Mouse (Mus musculus): ENCODE results near the gene Chchd2.

The Chchd2 gene

GRCm38 (mm10) chr5:129878946-129879345 lies 8.3 kb downstream of the Chchd2 start:
- peak; percentile 35 to 37 for DNase-seq (ENCODE audit: low spot score in 2 of 2)

GRCm38 (mm10) chr5:129877731-129878455 lies 9.4 kb downstream of the Chchd2 start:
- DNase-seq (ENCODE audit: low spot score in 2 of 2), result peak; percentile 36 to 55

GRCm38 (mm10) chr5:129875098-129875497 lies 12.2 kb downstream of the Chchd2 start:
- no peak for DNase-seq (ENCODE audit: low spot score in 2 of 2)

GRCm38 (mm10) chr5:129873942-129874341 lies 13.3 kb downstream of the Chchd2 start:
- no peak for DNase-seq (ENCODE audit: low spot score in 2 of 2)

GRCm38 (mm10) chr5:129871238-129871637 lies 16.0 kb downstream of the Chchd2 start:
- no peak for DNase-seq (ENCODE audit: low spot score in 2 of 2)

- DNase-seq (ENCODE audit: low spot score in 2 of 2), result no peak
These were observed 17.9 kb downstream of the Chchd2 start for GRCm38 (mm10) chr5:129869238-129869995.

- no peak for DNase-seq (ENCODE audit: low spot score in 2 of 2)
These were observed 21.4 kb downstream of the Chchd2 start for GRCm38 (mm10) chr5:129865841-129866240.

- DNase-seq (ENCODE audit: low spot score in 2 of 2), result peak in 1 of 2 experiments; percentile 43
These were observed 22.8 kb downstream of the Chchd2 start for GRCm38 (mm10) chr5:129864467-129864866.

- DNase-seq (ENCODE audit: low spot score in 2 of 2), result no peak
These were observed 24.9 kb downstream of the Chchd2 start for GRCm38 (mm10) chr5:129862325-129862724.

- no peak for DNase-seq (ENCODE audit: low spot score in 2 of 2)
These were observed 30.9 kb downstream of the Chchd2 start for GRCm38 (mm10) chr5:129856414-129856813.

GRCm38 (mm10) chr5:129855163-129855562 lies 32.1 kb downstream of the Chchd2 start:
- DNase-seq (ENCODE audit: low spot score in 2 of 2), result no peak

- no peak for DNase-seq (ENCODE audit: low spot score in 2 of 2)
These were observed 39.8 kb downstream of the Chchd2 start for GRCm38 (mm10) chr5:129847558-129847820.

- peak; percentile 92 to 94 for DNase-seq (ENCODE audit: low spot score in 2 of 2)
These were observed 40.3 kb downstream of the Chchd2 start, which contains the start of gene Sumf2 for GRCm38 (mm10) chr5:129846752-129847557. Gene Sumf2, plus strand, starts transcription at chr5:129846986.

GRCm38 (mm10) chr5:129844848-129845247 lies 42.4 kb downstream of the Chchd2 start:
- no peak for DNase-seq (ENCODE audit: low spot score in 2 of 2)
